Mouse (Mus musculus): Measurements from ENCODE around the gene Ndufaf1.

Gene Ndufaf1

DNA sequence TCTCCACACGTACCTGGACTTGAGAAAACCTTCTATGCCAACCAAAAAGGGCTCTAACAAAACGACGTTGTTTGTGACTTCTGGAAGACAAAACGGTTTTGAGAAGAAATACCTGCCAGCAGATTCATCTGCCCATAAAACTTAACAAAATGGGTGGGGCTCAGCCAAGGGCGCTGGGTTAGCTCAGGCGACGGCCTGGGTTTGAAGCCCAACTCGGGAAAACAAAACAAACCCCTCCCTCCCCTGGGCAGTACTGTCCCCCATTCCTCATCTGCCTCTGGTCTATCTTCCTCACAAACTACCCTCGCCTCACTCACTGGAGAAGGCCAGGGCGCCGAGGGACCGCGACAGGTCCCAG, 44.8 kb downstream of the Ndufaf1 start:
- DNase-seq (ENCODE audit: low spot score): no peak

DNA sequence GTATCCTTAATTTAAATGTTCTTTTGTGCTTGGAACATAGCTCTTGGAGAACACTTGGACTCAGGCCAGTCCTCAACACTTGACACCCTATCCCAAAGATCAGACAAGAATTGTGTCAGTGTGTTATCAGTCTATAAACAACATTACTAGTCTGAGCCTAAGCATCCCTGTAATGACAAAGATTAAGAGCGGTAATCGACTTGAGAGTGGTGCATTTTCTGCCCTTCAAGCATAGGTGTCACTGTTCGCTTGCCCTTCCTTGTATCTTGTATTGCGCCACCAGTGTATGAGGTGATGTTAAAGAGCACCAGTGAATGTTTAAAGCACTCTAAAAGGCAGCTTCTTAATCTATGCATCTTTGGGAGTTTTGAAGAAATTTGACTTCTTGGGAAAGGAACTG, 55.6 kb downstream of the Ndufaf1 start:
- DNase-seq (ENCODE audit: low spot score): no peak
